Mouse (Mus musculus) testis, postnatal 14 days (tissue): ENCODE data around the gene Txnip.
"Not testable (repeated sequence)": the region's sequence is repeated elsewhere in the genome, so short reads cannot be mapped to it uniquely, and the experiment has no call there.

Experiments used
- DNase-seq: peaks from one replicate; pipeline ENCODE4 v3.0.0; 2021; ENCODE audit warnings: low spot score

Gene Txnip

DNA sequence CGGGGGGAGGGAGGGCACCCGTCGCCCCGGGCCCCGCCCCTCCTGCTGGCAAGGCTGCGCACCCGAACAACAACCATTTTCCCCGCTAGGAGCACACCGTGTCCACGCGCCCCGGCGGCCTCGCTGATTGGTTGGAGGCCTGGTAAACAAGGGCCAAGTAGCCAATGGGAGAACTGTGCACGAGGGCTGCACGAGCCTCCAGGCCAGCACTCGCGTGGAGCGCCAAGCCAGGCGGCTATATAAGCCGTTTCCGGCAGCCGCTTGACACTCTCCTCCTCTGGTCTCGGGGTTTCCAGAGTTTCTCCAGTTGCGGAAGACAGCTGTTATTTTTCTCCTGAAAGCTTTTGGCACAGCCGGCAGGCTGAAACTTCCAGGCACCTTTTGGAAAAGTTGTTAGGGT is at the start of gene Txnip:
Txnip (plus strand) TSS at position 264 of the 400 bp plus-strand sequence.
- DNase-seq = peak; percentile 100

DNA sequence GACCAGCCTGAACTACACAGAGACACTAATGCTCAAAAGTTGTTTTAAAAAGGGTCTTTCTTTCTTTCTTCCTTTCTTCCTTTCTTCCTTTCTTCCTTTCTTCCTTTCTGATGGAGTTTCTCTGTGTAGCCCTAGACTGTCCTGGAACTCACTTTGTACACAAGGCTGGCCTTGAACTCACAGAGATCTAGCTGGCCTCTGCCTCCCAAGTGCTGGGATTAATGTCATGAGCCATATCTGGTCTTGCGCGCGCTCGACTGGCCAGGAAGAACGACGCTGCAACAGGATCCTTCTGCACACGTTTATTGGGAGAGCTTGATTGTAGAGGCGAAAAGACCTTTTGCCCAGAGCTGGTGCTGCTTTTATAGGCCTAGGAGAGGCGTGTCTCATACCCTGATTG is 49.8 kb upstream of the Txnip start:
- DNase-seq = not testable (repeated sequence)

DNA sequence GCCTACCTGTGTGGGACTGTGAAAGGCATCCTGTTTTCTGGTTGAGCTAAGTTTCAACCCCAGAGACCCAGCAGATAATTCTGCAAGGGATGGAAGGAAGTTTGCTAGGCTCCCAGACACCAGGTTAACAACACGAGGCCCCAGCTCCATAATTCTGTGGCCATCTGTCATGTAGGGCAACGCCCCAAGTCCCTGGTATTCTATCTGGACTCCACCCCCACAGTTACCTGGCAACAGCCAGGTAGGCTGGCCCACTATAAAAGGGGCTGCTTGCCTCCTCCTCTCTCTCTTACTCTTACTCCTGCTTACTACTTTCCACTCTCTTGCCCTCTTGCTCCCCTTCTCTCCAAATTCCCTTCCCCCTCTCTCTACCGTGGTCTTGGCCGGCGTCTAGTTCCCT is 37.6 kb upstream of the Txnip start:
- no peak for DNase-seq

DNA sequence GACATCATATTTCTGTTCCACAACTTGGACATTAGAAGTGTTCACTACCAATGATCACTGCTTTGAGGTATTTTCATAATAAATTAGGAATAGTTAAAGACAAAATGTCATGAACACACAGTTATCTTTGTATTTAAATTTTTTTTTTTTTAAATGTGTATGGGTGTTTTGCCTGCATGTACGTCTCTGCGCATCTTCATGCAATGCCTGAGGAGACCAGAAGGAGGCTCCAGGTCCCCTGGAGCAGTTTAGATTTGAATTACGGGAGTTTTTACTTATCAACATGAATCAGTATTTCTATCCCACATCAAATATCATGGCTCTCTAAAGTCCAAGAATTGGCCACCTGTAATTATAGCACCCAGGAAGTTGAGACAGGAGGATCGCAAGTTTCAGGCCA is 35.6 kb upstream of the Txnip start:
- no peak for DNase-seq

DNA sequence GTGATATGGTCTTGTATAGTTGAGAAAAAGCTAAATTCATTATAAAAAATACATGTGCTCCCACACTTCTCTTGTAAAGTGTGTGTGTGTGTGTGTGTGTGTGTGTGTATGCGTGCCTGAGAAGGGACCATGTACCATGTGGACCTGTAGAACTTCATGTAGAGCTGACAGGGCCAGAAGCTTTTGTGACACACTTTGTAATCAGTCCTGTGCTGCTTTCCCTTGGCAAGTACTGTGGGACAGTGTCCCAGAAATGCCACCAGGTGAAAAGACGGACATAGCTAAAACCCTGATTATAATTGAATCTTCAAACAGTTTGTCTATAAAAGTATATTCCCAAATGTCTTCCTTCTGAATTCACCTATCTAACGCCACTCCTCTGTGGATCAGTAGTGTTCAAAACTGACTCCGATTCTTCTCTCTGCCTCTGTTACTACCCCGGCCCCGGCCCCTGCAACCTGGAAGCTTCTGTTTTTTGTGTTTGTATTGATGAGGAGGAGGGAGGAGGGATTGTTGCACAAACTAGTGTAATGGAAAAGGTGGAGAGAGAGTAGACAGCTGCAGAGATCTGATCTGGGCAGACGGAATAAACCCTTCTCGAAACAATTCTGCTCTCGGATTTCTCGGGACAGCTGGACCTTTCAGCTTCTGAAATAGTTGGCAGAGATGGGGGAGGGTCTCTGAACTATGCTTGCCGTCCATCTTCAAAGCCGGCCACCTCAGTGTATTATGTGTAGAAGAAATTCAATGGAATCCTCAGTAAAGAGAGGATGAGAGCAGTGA is 33.5 kb upstream of the Txnip start:
- no peak for DNase-seq

DNA sequence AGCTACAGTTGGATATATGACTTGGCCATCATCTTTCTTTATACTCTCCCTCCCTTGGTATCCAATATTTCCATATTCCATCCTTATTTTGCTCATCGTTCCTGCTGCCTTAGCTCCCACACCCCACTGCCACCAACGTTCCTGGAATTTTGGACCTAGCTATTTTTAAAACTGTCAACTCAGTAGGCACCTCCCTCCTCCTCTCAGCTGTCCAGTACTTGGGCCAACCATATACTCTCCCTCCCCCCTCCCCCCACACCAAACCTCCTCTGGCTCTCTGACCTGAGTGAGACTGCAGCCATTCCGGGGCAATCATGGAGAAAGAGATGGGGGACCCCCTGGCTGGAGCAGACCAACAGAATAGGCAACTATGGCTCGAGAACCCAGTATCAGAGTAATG is 32.8 kb upstream of the Txnip start, which contains the start of gene Hfe2:
Hfe2 (plus strand) TSS at position 259 of the 400 bp plus-strand sequence.
- no peak for DNase-seq

DNA sequence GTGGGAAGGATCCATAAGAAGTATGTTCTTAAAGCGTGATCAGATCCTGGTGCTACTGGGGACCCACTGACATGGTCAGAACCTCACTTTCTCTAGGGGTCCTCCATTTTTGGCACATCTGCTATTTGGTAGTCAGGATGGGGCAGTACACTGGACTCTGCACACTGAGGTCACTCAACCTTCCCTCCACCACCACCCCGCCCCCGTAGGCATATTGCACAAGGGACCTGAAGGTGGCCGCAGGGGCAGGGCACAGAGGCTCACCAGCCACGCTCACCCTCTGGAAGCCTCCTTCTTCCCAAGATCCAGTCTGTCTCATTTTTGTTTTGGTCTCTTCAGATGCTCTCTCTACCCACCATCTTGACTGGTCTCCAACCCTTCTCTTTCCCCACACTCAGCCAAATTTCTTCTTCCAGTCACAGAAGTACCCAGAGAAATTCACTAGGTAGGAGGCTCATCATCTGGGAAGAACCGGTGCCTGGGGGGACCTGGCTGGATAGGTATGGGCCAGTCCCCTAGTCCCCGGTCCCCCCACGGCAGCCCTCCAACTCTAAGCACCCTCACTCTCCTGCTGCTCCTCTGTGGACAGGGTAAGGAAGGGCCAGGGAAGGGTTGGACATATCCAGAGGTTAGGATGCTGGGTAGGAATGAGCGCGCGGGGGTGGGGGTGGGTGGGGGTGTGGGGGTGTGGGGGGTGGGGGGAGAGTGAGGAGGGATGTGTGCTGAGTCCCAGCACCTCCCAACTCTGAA is 31.6 kb upstream of the Txnip start:
- no peak for DNase-seq

DNA sequence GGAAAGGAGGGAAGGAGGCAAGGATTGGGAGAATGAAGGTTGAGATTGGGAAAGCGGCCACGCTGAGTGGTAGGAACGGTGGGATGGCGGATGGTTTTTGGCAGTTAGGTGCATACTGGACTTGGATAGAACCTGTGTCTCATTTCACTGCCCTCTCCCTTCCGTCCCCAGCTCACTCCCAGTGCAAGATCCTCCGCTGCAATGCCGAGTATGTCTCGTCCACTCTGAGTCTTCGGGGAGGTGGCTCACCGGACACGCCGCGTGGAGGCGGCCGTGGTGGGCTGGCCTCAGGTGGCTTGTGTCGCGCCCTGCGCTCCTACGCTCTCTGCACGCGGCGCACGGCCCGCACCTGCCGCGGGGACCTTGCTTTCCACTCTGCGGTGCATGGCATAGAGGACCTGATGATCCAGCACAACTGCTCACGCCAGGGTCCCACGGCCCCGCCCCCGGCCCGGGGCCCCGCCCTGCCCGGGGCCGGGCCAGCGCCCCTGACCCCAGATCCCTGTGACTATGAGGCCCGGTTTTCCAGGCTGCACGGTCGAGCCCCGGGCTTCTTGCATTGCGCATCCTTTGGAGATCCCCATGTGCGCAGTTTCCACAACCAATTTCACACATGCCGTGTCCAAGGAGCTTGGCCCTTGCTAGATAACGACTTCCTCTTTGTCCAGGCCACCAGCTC is 30.8 kb upstream of the Txnip start:
- DNase-seq = no peak

DNA sequence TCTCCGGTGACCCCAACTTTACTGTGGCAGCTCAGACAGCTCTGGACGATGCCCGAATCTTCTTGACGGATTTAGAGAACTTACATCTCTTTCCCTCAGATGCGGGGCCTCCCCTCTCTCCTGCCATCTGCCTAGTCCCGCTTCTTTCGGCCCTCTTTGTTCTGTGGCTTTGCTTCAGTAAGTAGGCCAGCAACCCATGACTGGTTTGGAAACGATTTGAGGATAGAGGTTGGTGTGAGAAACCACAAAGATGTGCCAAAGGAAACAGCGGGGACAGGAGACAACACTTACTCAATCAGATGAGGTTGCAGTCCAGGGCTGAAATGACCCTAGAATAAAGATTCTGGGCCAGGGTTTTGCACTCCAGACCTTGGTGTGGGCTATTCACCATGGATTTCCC is 29.3 kb upstream of the Txnip start:
- no peak for DNase-seq

DNA sequence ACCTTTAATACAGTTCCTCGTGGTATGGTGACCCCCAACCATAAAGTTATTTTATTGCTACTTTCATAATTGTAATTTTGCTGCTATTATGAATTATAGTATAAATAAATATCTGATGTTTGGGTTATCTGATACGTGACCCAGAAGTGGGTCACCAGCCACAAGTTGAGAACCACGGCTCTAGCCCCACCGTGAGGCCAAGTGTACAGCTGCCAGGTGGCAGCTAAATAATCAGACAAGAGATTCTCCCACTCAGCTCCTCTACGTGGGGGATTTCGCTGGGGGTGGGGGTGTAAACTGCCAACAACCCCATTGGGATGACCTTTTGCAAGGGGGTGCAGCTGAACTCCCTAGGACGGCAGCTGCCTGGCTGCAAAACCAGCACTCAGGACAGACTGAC is 25.7 kb upstream of the Txnip start:
- no peak for DNase-seq

DNA sequence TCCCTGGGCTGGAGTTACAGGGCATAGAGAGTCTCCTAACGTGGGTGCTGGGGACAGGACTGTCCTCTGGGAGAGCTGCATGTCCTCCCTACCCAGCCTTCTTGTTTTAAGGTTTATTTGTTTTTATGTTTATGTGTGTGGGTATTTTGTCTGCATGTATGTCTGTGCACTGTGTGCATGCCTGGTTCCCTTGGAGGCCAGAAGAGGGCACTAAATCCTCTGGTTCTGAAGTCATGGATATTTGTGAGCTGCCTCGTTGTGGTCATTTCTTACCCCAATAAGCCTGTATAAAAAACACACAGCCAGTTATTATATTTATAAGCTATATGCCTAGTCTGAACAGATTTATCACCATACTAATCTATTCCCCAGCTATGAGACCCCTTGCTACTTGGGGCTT is 23.5 kb upstream of the Txnip start:
- DNase-seq = no peak

DNA sequence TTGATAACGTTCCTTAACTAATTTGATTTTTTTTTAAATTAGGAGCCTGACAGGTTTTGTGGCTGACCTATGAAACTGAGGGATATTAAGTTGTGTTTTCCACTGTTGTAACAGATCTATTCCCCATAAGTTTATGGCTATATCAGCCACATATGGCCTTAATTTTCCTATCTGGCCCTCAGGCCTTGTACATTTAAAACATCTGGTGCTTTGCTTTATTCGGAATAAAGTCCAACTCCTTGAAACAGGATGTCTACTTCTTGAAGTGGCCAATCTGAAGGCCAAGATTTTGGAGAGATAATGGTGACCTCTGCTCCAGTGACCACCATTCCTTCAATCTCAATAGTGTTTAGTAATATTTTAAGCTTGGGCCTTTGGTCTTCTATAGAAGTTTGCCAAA is 18.4 kb upstream of the Txnip start:
- DNase-seq = no peak

DNA sequence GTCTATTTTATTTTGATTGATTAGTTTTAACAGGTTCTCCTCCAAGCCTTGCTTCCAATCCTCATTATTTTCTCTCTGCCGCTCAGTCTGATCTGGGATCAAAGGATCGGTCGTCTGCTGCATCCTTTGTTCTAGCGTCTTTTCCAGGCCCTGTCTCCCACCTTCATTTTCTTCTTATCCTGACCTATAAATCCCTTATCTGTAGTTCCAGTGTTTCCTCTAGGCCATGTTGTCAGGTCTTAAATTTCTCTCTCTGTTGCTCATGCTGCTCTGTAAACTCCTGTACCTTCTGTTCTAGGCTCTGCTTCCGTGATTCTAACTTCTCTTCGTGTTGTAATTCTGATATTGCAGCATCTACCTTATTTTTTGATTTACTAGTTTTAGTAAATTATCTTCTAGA is 17.0 kb upstream of the Txnip start:
- no peak for DNase-seq

DNA sequence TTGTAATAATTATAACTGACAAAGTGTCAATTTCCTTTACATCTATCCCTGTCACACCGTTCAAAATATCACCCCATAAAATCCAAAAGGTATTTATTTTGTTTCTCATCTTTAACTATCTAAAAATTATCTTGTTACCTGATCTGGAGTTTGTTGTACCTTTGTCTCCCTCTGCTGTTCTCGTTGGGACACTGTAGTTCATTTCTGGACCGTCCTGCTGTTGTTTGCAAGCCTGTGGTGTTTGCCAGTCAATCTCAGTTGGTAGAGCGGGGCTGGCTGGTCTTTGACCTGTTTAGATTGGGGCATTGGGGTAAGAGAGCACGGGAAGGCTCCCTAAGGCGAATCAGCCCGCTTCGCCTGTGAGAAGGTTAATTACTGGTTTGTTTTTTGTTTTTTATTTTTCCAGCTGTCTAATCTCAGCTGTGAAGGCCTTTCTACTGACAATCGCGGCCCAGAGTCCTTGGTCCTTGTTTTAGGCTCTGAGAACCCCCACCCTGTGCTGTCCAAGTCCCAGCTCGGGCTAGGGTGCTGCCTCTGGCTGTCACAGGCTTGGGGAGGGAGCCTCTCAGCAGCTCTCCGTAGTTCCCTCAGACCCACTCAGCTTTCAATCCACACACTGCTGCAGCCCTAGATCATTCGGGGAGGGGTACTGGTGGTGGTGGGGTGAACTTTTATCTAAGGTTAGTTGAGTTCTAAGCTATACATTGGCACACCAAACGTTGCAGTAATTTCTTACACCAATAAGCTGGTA is 16.3 kb upstream of the Txnip start:
- no peak for DNase-seq

DNA sequence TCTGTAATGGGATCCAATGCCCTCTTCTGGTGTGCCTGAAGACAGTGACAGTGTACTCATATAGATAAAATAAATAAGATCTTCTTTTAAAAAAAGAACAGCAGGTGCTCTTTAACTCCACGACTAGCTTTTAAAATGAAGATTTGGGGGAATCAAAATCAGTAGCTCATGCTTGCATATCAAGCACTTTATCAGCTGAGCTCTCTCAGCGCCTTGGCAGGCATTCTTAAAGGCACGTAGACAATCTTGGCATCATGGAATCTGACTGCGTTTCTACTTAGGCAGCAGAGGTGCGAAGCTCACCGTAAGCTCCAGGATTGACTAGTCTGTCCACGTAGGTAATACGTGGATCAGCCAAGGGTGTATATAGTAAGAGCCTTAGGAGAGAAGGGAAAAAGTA is 15.2 kb upstream of the Txnip start:
- DNase-seq = no peak

DNA sequence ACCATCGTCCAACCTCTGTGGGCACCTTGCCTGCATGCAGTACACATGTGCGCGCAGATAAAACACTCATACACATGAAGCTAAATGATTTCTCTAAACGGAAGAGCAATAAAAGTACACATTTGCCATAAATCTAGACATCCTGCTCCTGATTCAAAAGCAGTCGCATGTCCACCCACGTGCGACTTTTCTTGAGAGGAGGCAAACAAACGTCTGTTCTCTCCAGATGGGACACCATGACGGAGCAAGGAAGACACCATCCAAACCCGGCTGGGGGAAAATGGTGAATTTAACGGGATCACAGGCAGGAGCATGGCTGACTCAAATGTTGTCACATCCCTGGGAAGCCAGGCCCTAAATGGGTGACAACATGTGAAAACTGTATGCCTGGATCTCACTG is 14.4 kb upstream of the Txnip start:
- no peak for DNase-seq

DNA sequence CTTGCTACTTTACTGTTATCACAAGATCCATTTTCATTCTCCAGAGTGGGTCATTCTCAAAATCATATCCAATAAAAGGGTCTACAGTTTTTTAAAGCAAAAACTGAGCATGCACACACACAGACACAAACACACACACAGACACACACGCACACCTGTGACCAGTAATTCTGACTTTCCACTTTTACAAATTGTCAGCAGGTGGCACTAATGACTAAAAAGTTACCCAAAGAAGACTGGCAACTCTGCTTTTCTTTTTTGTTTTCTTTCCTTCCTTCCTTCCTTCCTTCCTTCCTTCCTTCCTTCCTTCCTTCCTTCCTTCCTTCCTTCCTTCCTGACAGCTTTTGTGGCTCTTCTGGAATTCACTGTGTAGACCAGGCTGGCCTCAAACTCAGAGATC is 12.2 kb upstream of the Txnip start:
- no peak for DNase-seq

DNA sequence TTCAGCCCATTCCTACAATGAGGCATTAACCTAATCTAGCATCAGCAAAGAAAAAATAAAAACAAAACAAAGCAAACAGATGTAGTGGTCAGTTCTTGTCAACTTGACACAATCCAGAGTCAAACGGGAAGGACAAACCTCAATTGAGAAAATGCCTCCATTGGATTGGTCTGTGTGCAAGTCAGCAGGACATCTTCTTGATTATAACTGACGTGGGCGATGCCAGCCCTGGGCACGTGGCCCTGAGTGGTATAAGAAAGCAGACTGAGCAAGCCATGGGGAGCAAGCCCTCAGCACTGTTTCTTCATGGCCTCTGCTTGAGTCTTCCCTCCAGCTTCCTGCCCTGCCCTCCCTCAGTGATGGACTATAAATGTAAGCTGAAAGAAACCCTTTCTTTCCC is 10.9 kb upstream of the Txnip start:
- DNase-seq = no peak

DNA sequence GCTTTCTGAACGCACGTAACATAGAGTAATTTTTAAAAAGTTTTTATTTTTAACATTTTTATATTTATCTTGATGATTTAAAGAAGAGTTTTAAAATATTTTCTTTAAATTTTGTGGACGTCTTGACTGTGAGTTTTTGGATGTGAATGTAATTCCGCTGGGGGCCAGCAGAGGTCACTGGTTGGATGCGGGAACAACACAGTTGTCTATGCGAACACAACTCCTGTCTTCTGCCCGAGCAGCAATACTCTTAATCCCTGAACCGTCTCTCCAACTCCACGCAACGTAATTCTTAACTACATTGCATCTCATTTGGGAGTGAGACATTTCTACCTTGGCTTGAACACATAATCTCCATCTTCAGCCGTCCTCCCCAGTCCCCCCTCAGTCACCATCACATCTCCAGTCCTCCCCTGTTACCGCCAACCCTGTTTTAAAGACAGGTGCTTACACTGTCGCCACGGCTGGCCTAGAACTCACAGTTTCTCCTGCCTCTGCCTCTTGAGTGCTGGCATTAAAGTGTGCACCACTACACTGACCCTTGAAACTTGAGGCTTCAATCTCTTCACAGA is 10.3 kb upstream of the Txnip start:
- peak; percentile 69 for DNase-seq

DNA sequence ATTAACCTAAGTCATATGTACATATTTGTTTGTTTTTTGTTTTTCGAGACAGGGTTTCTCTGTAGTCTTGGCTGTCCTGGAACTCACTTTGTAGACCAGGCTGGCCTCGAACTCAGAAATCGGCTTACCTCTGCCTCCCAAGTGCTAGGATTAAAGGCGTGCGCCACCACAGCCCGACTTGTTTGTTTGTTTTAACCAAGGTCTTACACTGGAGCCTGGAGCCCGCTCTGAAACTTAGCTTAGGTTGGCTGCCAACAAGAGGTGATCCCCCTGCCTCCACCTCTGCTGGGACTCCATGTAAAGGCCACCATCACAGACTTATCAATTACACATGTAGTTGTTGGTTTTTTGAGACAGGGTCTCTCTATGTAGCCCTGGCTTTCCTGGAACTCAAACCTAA is 8.9 kb upstream of the Txnip start:
- DNase-seq = no peak

DNA sequence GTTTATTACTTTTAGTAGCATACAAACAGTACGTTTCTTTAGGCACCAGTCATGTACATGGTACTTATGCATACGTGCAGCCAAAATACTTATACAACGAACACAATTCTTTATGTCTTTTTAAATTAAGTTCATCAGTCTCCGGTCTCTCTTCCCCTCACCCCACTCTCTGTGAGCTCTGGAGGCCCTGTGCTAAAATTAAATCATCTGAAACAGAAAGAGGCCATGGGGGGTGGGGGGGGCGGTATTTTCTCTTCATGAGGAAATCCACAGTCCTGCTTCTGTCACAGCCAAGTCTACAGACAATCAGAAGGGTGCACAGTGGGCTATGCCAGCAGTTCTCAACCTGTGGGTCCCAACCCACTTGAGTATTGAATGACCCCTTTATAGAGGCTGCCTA is 8.4 kb upstream of the Txnip start:
- no peak for DNase-seq

DNA sequence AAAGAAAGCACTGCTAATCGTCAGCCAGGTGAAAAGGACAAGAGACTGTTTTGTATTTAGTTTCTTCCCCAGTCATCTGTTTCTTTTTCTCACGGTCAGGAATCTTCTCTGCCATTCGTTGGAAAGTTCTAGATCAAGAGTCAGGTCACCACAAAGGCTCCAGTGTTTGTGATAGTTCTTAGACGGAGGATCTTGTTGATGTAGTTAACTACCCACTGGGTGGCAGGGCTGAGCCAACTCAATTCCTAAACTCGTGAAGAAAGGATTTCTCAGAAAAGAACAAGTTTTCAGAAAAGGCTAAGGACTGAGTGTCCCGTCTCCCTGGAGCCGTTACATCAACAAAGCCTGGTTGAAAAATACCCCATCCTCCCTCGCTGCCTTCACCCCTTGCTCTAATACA is 6.6 kb upstream of the Txnip start:
- DNase-seq = no peak
